In genomic region chr12:3237799-3238198, GRCm38 (mm10) we compare ENCODE assay signal across 18 mouse cellular contexts.
DNase-seq lines count a peak whose midpoint lies in the region; ATAC-seq and TF ChIP-seq lines count a peak whose summit lies in the region.
"Had no signal": no experiment of that assay in that cellular context is flagged by ENCODE, and none has a peak within 500 bp of the region (broad histone marks: within the 10 kb centered on the region; RNA-seq: fewer than 3 reads in every experiment).

No protein-coding gene starts in this region.

- H3K4me3 ChIP-seq in hindbrain, embryonic 12.5 days: no peak overlapping the region
- H3K4me3 ChIP-seq in hindbrain, postnatal 0 days (ENCODE audit: low read length): no peak overlapping the region
- H3K4me3 ChIP-seq in limb, embryonic 10.5 days: no peak overlapping the region
- no peak overlapping the region for H3K4me3 ChIP-seq in kidney, embryonic 15.5 days (replicated peaks)
- H3K4me3 ChIP-seq: embryonic facial prominence, embryonic 12.5 days; erythroblast, embryonic 14.5 days; forebrain, embryonic 15.5 days; hindbrain, embryonic 13.5 days had no signal

- H3K27ac ChIP-seq in hindbrain, embryonic 12.5 days: no peak overlapping the region
- no peak overlapping the region for H3K27ac ChIP-seq in hindbrain, postnatal 0 days
- H3K27ac ChIP-seq in limb, embryonic 10.5 days: no peak overlapping the region
- no peak overlapping the region for H3K27ac ChIP-seq in kidney, embryonic 15.5 days
- H3K27ac ChIP-seq: embryonic facial prominence, embryonic 12.5 days; forebrain, embryonic 15.5 days; hindbrain, embryonic 13.5 days had no signal

- WGBS in hindbrain, embryonic 12.5 days: 84% methylated on average over 5 of the region's 5 CpGs
- 51% methylated on average over 5 of the region's 5 CpGs for WGBS in hindbrain, postnatal 0 days
- WGBS in limb, embryonic 10.5 days: 94% methylated on average over 5 of the region's 5 CpGs
- WGBS in kidney, embryonic 15.5 days: 97% methylated on average over 5 of the region's 5 CpGs

- H3K4me1 ChIP-seq in hindbrain, embryonic 12.5 days: no peaks in the 10 kb centered on the region
- H3K4me1 ChIP-seq in hindbrain, postnatal 0 days (ENCODE audit: insufficient read depth, low read length): 0 out of 2 replicates have a peak, but pooled peaks cover 3% of the 10 kb centered on the region
- no peaks in the 10 kb centered on the region for H3K4me1 ChIP-seq in limb, embryonic 10.5 days
- H3K4me1 ChIP-seq in kidney, embryonic 15.5 days: peaks cover 5% of the 10 kb centered on the region; the same call in 1 of the 2 replicates
- H3K4me1 ChIP-seq: embryonic facial prominence, embryonic 12.5 days had no signal

- peak; percentile 24; the same call in 1 of the 2 replicates for ATAC-seq in hindbrain, embryonic 12.5 days (ENCODE audit: low FRiP score)
- no peak for ATAC-seq in hindbrain, postnatal 0 days
- no peak for ATAC-seq in kidney, embryonic 15.5 days (replicated peaks; ENCODE audit: low FRiP score)
- ATAC-seq: activated CD4-positive, CD25-positive, alpha-beta regulatory T cell, adult 4 months; forebrain, embryonic 15.5 days; intestine, embryonic 16.5 days had no signal

- peaks cover 40% of the 10 kb centered on the region for H3K36me3 ChIP-seq in hindbrain, embryonic 12.5 days
- H3K36me3 ChIP-seq in hindbrain, postnatal 0 days (ENCODE audit: insufficient read depth, low read length): peaks cover 16% of the 10 kb centered on the region; the same call in 1 of the 2 replicates
- H3K36me3 ChIP-seq in limb, embryonic 10.5 days: peaks cover 47% of the 10 kb centered on the region
- peaks cover 43% of the 10 kb centered on the region for H3K36me3 ChIP-seq in kidney, embryonic 15.5 days

- DNase-seq in adrenal gland, adult (ENCODE audit: inconsistent age in 2 of 2, low spot score in 1 of 2): peak; percentile 22 to 33
- DNase-seq in adrenal gland, adult 2 months: no peak
- no peak for DNase-seq in hindbrain, postnatal 0 days (ENCODE audit: low spot score)
- DNase-seq in testis, postnatal 10 days (ENCODE audit: low spot score): peak; percentile 52
- DNase-seq in testis, postnatal 14 days (ENCODE audit: low spot score): no peak
- peak; percentile 29 for DNase-seq in limb, embryonic 10.5 days (ENCODE audit: low spot score)
- DNase-seq: adrenal gland, postnatal 25 days; gastrocnemius, postnatal 36 days; lung, postnatal 14 days had no signal

- no peak overlapping the region for H3K9ac ChIP-seq in hindbrain, embryonic 12.5 days
- no peak overlapping the region for H3K9ac ChIP-seq in hindbrain, postnatal 0 days (replicated peaks; ENCODE audit: low read length)
- H3K9ac ChIP-seq in kidney, embryonic 15.5 days: no peak overlapping the region
- H3K9ac ChIP-seq: embryonic facial prominence, embryonic 12.5 days; forebrain, embryonic 15.5 days; hindbrain, embryonic 13.5 days had no signal

- no peak for TF ChIP-seq CTCF in hindbrain, postnatal 0 days (IDR thresholded peaks at IDR 0.05; ENCODE audit: low read depth)

- no peak overlapping the region for H3K4me2 ChIP-seq in hindbrain, embryonic 12.5 days (replicated peaks)
- H3K4me2 ChIP-seq in hindbrain, postnatal 0 days (ENCODE audit: low read depth, low read length): no peak overlapping the region
- H3K4me2 ChIP-seq in kidney, embryonic 15.5 days: no peak overlapping the region
- H3K4me2 ChIP-seq: embryonic facial prominence, embryonic 12.5 days; forebrain, embryonic 15.5 days; hindbrain, embryonic 13.5 days; liver, embryonic 11.5 days had no signal

- no peaks in the 10 kb centered on the region for H3K27me3 ChIP-seq in hindbrain, embryonic 12.5 days
- no peaks in the 10 kb centered on the region for H3K27me3 ChIP-seq in hindbrain, postnatal 0 days (ENCODE audit: insufficient read depth, low read length)
- no peaks in the 10 kb centered on the region for H3K27me3 ChIP-seq in limb, embryonic 10.5 days (ENCODE audit: low read depth, poor library complexity, severe bottlenecking)
- H3K27me3 ChIP-seq in kidney, embryonic 15.5 days: no peaks in the 10 kb centered on the region
- H3K27me3 ChIP-seq: embryonic facial prominence, embryonic 12.5 days; forebrain, embryonic 15.5 days; hindbrain, embryonic 13.5 days had no signal

- 0 out of 2 replicates have a peak, but pooled peaks cover 10% of the 10 kb centered on the region for H3K9me3 ChIP-seq in hindbrain, embryonic 12.5 days (replicated peaks)
- H3K9me3 ChIP-seq in hindbrain, postnatal 0 days (ENCODE audit: low read length): no peaks in the 10 kb centered on the region
- peaks cover 14% of the 10 kb centered on the region; the same call in 1 of the 2 replicates for H3K9me3 ChIP-seq in limb, embryonic 10.5 days (replicated peaks)
- H3K9me3 ChIP-seq in kidney, embryonic 15.5 days (replicated peaks): 0 out of 2 replicates have a peak, but pooled peaks cover 2% of the 10 kb centered on the region
- H3K9me3 ChIP-seq: forebrain, embryonic 15.5 days; hindbrain, embryonic 13.5 days had no signal

Comparison
In these comparisons a context has a peak if more than half of its experiments do, and no peak if none do; other contexts are left out.
1. DNase-seq: peak in adrenal gland, adult (2 of 2), testis, postnatal 10 days (single experiment) and limb, embryonic 10.5 days (single experiment); none in adrenal gland, adult 2 months (single experiment), hindbrain, postnatal 0 days (single experiment) and testis, postnatal 14 days (single experiment).